Mouse (Mus musculus): ENCODE measurements around the gene Myo18b. TPM values are rescaled to one million over a fixed set of nuclear protein-coding genes. Genes with fewer than 3 reads are reported as not detected.

Gene Myo18b
- not detected for polyA plus RNA-seq (2017; shearing (Covaris generic))

DNA sequence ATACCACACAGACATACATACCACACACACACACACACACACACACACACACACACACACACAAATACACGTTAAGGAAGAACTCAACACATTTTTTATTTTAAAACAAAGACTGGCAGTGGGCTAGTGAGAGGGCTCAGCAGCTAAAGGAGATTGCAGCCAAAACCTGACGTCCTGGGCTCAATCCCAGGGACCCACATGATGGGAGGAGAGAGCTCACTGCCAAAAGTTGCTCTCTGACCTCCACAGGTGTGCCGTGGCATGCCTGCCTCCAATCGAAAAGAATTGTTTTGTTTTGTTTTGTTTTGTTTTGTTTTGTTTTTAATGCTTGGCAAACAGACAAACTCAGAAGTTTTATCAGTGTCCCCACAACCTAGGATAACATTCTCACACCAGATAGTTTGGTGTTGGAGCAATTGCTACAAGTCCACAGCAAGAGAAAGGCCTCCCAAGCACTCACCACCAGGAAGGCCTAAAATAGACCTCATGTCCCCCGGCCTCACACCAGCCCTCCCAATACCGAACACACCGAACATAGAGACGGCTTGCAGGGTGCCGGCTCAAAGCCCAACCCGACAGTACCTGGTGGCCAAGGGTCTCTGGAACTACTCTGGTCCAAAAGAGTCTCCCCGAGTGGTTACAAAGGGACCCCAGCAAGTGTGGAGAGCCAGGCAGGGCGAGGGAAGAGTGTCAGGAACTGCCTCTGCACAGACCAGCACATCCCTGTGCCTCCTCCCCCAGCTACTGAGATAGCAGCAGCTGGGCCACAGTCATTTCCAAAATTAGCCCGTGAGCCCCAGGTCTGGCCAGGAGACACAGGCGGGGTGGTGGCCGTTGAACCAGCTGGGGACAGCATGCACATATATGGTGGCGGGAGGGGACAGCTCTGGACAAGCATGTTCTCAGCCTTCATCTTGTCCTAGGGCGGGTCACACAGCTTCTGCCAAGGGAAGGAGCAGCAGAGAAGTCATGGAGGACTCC is at the start of gene Myo18b:
Gene Myo18b (minus strand): TSS at position 689 of the 981 bp plus-strand sequence.

Other genes starting within 250 kb of the Myo18b start
- not detected for gene Grk3, start 119.4 kb upstream of the Myo18b start, polyA plus RNA-seq (2017; shearing (Covaris generic))
- not detected for gene Crybb2, start 173.8 kb upstream of the Myo18b start, polyA plus RNA-seq (2017; shearing (Covaris generic))
- not detected for gene Crybb3, start 185.2 kb upstream of the Myo18b start, polyA plus RNA-seq (2017; shearing (Covaris generic))